Mouse (Mus musculus): ENCODE measurements at regions not wholly inside any gene's neighbourhood (a gene's known extent, or its start where the extent isn't known, plus 50 kb on each side); places are given as distances from the start of the nearest gene placed in this dataset.

DNA sequence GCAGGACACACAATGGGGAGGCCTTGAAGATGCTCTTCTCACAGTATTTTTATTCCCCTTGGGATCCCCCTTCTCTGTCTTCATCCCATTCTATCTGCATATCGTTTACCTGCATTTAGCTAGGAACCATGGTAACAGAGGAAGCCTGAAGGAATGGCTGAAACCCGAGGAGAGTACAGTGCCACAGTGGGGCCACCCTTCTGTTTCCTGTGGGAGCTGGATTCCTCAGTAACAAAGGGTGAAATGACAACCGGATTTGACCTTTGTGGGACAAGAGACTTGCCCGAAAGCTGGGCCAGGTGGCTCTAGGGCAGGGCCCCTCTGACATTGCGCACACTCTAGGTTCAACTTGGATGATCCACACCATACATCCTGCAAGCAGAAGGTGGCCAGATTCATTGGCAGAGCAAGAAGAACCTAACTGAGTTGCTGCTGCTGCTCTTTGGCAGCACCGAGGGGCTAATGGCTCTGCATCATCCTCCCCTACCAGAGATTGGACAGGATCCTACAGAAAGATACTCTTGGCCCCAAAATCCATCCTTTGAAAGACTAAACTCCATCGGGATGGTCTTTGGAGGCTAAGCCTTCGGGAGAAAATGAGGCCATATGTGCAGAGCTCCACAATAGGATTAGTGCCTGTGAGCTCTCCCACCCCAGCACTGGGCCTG lies 310.0 kb downstream of the Sox9 start:
- DNase-seq (ENCODE audit: extremely low spot score) = no peak

DNA sequence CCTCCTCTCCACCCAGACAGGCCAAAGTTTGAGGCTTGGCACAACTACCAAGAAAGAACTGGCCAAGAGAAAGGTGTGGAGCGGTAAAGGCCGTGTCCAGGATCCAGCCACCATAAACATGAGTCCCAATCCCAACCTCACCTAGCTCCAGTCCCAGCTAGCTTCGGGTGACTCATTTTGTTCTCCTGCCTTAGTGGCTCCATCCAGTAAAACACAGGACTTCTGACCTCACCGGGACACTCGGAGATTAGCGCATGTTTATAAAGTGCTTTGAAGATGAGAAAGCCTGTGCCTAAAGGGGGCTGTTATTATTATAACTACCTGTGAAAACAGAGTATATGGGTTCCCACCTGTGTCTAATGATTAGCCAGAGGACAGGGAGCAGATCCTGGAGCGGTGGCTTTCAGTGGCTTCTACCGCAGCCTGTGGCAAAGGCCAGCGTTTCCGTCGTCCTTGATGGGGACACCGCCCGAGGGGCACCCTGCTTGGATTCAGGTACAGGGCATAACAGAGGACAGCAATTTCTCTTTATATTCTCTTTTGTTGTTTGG lies 311.9 kb downstream of the Sox9 start:
- DNase-seq (ENCODE audit: extremely low spot score) = no peak

DNA sequence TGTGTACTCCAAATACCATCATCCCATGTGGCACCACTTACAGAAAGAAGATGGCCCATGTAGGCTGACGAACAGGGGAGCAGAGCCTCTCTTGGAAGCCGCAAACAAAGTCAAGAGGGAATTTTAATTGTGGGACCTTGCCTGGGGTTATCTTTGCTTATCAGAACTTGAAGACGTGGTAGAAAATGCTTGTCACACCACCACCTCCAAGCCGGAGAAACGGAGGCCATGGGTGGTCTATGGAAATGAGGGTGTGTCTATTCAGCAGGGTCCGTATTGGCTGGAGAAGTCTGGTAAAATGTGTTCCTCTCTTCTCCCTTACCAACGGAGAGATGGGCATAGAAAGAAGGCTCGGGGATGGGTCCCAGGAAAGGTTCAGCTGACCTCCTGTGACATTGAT lies 313.6 kb downstream of the Sox9 start:
- no peak for DNase-seq (ENCODE audit: extremely low spot score)

DNA sequence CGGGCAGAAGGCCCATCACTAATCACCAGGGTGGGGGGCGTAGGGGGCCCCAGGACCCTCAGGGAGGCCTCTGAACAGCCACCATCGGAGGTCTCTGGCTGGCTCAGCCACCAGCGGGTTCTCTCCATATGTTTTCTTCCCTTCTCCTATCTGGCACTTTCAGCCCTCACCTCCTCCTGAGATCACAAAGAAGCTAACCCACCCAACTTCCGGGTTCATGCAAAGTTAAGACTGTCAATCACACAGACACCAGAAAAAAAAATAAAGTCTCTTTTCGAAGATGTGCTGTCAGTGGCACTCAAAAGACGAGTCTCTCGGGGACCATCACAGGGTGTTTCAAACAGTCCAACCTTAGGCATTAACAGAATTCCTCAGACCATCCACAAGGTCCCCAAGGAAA lies 314.2 kb downstream of the Sox9 start:
- no peak for DNase-seq (ENCODE audit: extremely low spot score)

DNA sequence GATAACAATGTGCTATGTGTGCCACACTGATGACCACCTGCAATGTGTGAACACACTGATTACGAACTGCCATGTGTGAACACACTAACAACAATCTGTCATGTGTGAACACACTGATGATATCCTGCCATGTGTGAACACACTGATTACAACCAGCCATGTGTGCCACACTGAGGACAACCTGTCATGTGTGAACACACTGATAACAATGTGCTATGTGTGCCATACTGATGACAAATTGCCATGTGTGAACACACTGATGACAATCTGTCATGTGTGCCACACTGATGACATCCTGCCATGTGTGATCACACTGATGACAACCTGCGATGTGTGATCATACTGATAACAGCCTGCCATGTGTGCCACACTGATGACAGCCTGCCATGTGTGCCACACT lies 316.3 kb downstream of the Sox9 start:
- DNase-seq (ENCODE audit: extremely low spot score) = no peak

DNA sequence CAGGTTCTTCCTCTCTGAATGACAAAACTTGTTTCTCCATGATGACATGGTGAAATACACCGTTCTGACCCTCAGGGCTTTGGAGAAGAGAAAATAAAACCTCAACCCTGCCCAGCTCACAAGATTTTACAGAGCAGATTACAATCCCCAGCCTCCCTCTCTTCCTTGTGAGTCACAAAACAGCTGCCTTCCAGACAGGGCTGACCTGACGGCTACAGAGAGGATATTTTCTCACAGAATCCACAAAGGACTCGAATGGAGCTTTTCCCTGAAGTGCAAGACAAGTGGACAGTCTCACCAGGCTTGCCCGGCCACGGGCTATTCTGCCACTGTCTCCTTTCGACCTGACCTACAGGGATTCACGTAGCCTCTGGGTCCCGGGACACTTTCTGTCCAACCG lies 318.8 kb downstream of the Sox9 start:
- DNase-seq (ENCODE audit: extremely low spot score) = no peak

DNA sequence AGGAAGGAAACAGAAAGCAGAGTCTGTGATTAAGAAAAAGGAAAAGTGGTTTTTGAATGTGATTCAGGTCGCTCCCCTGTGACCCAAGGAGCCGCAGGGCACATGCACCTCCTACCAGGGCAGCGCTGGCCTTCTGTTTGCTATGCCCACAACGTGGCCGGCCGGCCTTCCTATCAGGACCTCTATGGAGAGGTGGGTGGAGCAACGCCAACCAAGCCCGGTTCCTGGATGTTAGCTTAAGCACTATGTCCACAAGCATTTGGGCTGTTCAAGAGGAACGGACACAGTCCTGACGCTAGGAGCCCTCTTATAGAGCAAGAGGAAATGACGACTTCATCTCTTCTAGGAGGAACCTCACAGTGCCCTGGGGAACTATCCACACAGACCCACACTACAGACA lies 319.5 kb downstream of the Sox9 start:
- DNase-seq (ENCODE audit: extremely low spot score) = no peak

DNA sequence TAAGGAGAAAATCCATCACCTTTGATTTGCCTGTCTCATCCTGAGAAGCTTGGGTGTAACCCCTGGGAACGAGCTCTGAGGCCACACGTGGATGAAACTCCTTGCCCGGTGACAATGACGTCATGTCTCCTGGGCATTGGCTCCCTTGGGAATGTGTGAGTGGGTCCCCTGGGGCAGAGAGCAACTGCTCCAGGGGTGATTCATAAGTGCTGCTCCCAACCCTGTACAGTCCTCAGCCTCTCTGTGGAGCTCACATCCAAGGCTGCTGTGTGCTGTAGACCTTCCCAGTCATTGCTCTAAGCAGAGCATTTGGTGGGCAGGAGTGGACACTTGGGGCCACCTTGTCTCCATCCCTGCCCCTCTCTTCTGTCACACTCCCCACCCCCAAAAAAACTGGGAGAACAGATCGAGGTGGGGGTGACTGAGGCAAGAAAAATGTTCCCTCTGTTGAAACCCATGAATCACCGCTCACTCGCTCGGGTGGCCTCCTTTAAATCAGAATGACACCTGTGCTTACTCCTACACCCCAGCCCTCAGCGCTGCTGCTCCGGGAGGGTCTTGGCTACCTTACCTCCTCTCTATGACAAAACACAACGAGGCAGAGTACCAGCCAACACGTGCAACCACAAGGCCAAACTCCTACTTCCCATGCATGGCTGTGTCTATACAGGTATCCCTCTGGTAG lies 321.3 kb downstream of the Sox9 start:
- DNase-seq (ENCODE audit: extremely low spot score) = no peak

DNA sequence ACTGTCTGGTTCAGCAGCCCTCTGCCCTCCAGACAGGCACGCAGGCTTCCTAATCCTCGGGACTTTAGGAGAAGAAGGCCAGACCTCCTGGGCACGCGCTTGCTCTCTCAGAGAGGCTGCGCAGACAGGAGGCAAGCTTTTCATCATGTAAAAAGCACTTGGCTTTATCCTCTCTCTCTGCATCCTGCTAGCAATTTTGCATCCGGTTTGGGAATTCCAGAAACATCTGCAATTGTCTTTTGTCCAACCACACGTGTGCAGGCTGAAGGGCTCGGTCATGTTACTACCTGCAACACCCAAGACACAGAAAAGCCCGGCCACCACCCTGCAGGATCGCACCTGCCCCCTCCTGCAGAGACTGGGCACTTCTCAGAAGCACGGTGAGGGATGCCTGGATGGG lies 323.3 kb downstream of the Sox9 start:
- no peak for DNase-seq (ENCODE audit: extremely low spot score)

DNA sequence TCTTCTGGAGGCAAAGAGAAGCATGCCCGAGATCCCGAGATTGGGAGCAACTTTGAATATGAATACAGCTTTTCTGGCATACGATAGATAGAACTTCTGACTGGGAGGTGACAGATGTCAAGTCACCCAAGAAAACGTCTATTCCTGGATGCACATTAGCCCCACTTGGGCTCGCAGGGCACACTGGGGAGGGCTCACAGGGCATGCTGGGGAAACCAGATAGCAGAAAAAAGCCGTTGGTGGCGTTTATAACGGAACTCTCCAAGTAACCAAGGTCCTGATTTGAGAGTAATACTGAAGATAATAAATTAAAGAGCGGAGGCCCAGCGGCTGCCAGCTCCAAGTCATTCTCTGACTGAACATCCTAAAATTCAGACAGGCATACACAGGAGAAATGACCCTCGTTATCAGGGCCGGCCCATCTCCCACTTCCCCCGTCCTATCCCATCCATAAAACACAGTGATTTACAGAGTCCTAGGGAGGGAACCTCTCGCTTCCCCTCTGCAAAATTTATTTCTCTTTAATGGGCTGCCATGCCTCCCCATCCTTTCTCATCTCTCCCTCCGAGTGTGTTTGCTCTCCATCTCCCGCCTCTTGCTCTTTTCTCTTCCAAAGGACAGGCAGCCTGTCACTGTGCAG lies 325.3 kb downstream of the Sox9 start:
- no peak for DNase-seq (ENCODE audit: extremely low spot score)

DNA sequence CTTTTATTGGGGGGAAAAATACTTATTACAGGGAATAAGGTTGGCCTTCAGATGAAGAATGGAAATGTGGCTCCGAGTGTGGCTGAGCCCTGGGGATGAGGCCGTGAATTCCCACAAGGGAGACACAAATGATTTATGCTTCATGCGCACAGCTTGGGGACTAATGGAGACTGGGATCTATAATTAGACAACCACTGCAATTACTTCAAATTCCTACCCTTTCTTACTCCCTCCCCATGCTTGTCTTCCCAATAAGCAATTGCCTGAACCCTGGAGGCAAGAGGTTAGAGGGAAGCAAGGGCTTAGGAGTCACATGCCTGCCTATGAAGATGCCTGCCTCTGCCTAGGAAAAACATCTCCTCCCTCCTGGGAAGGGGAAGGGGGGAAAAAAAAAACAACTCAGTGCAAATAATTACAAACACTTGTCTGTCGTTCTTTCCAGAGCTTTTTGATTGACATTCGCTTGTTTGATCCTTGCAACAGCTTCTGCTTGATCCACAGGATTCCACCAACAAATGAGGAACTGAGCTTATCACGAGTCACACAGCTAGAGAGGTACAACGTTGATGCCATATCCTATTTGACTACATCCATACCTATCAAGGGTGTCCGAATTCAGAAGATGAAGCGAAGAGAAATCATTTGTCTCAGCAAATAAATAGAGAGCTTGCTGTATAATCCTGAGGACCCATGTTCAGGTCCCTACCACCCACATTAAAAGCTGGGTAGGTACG lies 326.1 kb downstream of the Sox9 start:
- peak; percentile 34 for DNase-seq (ENCODE audit: extremely low spot score)

DNA sequence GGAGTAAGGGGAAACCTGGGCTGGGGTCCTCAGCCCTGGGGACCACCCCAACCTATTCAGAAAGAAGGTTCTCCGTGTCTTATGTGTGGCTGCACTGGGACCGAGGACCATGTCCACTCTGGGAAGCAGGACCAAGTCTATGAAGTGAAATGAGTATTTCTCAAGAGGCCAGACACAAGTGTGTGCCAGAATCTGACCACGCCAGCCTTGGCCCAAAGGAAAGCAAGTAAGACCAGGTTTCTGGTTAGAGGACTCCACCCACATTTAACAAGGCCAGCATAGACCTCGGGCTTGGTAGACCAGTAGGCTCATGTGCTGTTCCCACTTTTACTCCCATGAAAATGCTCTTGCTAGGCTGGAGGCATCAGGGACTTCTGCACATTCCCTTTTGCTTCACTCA lies 327.1 kb downstream of the Sox9 start:
- no peak for DNase-seq (ENCODE audit: extremely low spot score)

DNA sequence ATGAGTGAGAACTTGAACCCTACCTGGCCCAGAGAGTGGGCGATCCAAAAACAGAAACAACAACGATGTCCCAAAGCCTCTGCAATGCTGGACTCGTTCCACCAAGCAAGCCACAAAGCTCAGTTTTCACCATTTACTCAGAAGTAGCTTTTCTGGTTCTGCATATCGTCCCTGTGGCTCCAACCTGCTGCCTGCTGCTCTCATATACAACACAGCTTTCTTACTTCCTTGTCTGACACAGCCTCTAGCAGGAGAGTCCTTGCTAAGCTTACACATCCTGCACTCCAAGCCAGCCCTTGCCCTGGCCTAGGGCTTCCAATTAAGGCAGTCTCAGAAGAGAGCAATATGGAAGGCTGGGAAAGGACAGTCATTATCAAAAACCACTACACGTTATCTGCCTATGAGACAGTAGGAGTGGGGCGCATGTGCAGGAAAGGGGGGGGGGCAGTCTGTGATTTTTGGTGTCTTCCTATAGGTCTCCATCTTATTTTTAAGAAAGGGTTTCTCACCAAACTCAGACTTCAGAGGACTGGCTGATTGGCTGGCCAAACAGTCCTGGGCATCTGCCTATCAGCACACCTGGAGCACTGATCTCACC lies 331.3 kb downstream of the Sox9 start:
- no peak for DNase-seq (ENCODE audit: extremely low spot score)

DNA sequence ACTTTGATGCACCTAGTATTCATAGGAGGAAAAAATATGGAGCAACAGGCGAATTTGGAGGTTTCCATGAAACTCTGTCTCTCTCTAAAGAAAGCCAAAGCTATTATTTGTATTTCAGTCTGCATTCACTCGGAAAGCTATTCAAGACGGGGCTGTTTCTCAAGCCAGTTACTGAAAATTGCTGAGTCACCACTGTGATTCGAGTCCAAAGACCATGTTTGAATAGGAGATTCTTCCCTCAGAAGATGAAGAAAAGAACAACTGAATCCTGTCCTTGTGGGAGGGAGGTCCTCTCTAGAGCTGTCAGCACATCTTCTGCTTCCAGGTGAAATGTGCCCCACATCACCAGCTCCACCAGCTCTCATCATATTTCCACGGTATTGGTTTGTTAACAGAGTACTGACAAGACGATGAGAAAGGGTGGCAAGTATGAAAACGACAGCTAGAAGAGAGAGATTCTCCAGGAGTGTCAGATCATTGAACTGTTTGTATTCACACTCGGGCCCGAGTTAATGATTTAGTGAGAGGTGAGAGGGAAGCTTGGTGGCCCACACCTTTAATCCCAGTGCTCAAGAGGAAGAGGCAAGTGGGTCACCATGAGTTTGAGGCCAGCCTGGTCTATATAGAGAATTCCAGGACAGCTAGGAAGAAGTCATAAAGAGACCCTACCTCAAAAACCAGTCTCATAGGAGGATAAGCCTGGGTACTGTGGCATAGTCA lies 335.3 kb downstream of the Sox9 start:
- DNase-seq (ENCODE audit: extremely low spot score) = no peak

DNA sequence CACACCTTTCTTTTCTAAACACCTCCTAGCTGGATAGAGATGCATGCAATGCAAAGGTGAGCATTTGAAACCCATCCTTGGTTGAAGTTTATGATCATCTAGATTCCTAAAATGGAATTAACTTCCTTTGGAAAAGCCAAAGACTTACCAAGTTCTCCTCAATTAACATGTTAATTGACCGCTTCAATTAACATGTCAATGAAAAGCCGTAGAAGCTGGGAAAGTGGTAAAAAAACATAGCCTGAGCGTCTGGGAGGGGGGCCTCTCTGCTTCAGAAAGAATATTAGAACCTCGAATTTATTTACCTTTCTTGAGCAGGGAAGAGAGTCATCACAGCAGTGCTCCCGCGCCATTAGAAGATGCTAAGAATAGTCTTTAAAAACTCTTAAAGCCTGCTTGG lies 338.5 kb downstream of the Sox9 start:
- DNase-seq (ENCODE audit: extremely low spot score) = no peak

DNA sequence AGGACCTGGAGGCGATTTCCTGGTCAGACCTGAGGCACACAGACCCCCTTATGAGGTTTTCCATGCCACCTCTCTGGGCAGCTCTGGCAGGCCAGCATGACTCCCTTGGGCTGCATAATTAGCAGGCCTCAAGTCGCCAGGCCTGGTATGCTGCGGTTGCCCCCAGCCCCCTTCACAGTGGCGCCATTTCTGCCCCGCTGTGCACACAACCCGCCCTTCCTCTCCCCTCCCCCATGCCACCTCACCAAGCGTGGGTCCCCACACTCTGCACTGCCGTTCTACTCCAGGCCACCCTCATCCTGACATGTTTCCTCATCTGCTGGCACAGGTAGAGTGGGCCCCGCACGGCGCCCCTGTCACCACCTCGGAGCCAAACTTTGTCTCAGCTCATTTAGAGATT lies 339.3 kb downstream of the Sox9 start:
- no peak for DNase-seq (ENCODE audit: extremely low spot score)

DNA sequence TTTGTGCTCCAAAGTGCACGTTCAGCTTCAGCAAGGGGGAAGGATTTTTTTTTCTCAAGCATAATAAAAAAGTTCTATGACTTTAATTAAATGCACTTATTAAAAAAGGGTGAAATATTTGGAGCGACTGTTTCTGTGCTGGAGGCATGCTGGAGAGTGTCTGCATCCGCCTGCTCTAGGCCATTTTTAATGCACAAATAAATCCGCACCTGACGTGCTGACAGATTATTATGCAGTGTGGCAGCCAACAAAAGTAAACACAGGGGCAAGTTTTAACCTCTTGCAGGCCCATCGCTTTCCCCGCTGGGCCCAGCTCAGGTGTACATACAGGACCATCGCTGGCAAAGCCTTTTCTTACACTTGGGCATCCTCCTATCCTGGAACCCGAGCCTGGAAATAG lies 340.1 kb downstream of the Sox9 start:
- no peak for DNase-seq (ENCODE audit: extremely low spot score)

DNA sequence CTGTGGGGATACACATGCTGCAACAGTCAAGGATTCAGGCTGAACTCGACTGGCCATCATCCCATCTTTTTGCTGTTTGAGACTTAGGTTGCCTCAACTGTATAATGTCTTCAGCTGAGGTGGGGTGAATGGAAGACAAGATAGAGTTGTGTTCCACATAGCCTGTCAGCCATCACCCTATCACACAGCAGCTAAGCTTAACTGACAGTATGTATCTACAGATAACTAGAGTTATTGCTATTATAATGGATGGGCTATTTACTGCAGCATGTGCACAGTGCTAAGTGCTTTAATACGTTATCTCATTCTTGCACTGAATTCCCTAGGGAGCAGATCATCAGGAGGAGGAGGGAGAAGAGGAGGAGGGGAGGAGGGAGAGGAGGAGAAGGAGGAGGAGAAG lies 340.9 kb downstream of the Sox9 start:
- no peak for DNase-seq (ENCODE audit: extremely low spot score)

DNA sequence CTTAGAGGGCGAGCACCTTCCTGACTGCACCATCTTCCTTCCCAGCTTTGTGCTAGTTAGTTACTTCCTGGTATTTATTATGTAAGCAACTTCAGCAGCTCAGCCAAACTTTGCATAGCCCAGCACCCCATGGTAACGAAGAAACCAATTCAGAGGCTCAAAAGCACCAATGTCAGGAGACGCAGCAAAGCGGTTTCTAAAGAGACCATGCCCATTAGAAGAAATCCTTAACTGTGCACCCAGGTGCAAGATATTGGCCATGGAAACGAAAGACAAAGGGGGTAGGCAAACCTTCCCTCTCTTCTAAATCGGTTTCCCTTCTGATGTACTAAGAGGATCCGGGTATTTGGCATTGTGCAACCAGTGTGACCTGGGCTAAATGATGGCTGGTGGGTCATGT lies 343.8 kb downstream of the Sox9 start:
- DNase-seq (ENCODE audit: extremely low spot score) = no peak

DNA sequence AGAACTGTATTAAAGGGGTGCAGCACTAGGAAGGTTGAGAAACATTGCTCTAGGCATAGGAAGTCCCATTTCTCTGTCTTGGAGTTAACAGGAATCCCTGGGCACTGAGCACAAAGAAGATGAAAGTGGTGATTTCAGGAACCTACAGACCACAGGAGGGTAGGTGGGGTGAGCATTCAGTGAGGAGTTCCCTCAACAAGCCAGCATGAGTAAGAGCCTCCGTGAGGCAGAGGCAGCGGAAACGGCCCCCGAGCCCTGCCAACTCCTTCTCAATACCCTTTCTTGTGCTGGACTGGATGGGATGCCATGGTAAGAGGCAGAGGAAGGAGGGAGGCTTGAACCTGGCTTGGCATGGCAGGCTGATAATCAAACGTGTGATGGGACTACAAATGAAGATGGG lies 347.2 kb downstream of the Sox9 start:
- no peak for DNase-seq (ENCODE audit: extremely low spot score)

DNA sequence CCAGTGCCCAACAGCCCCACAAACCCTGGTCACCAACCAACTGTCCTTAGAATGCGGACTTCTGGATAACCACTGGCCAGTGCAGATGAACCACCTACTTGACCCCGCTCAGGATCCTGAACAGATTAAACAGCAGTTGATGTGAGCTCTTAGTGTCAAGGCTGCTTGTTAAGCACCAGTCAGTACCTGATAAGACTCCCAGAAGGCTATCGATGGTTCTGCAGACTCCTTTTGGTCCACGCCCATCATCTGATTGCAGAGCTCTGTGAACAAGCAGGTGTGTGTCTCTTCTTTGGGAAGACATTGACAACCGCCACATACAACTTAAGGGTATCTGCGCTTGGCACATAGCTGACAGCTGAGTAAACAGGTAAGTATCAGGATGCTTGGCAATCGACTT lies 348.0 kb downstream of the Sox9 start:
- no peak for DNase-seq (ENCODE audit: extremely low spot score)

Measured in embryo, embryonic 9.5 days (tissue).